Mouse (Mus musculus): ENCODE results near the gene Mrpl20. TPM values are rescaled to one million over a fixed set of nuclear protein-coding genes. Genes with fewer than 3 reads are reported as not detected.
A peak's percentile ranks its signal among the peaks of the same experiment; 100 is the strongest.

The Mrpl20 gene
- polyA plus RNA-seq, 1 experiment: 36.9 TPM

GRCm38 (mm10) chr4:155770626-155771025, 32.1 kb upstream of the Mrpl20 start:
- TF ChIP-seq POLR2A (IDR thresholded peaks at IDR 0.05; ENCODE audit: borderline replicate concordance, extremely low read depth, low read depth, low read length) (no peak), CTCF (IDR thresholded peaks at IDR 0.05; ENCODE audit: insufficient read depth, low read length) (no peak)
- no peak overlapping the region for H3K4me3 ChIP-seq (replicated peaks; ENCODE audit: extremely low read depth, low read depth, low read length)
- DNase-seq: no peak
- WGBS: 52% methylated on average over 24 of the region's 24 CpGs
- peaks cover 12% of the 10 kb centered on the region for H3K4me1 ChIP-seq (ENCODE audit: control insufficient read depth, insufficient read depth, low read length)

- DNase-seq: no peak
- TF ChIP-seq CTCF (IDR thresholded peaks at IDR 0.05; ENCODE audit: insufficient read depth, low read length) (no peak), POLR2A (IDR thresholded peaks at IDR 0.05; ENCODE audit: borderline replicate concordance, extremely low read depth, low read depth, low read length) (no peak)
- no peak overlapping the region for H3K4me3 ChIP-seq (replicated peaks; ENCODE audit: extremely low read depth, low read depth, low read length)
- WGBS: 61% methylated on average over 2 of the region's 2 CpGs
- peaks cover 16% of the 10 kb centered on the region for H3K4me1 ChIP-seq (ENCODE audit: control insufficient read depth, insufficient read depth, low read length)
Observed at GRCm38 (mm10) chr4:155771706-155772105, 31.0 kb upstream of the Mrpl20 start.

- no peak for TF ChIP-seq CTCF (IDR thresholded peaks at IDR 0.05; ENCODE audit: insufficient read depth, low read length)
- TF ChIP-seq POLR2A (IDR thresholded peaks at IDR 0.05; ENCODE audit: borderline replicate concordance, extremely low read depth, low read depth, low read length): no peak
- no peak overlapping the region for H3K4me3 ChIP-seq (replicated peaks; ENCODE audit: extremely low read depth, low read depth, low read length)
- no peak for DNase-seq
Observed at GRCm38 (mm10) chr4:155772786-155773185, 29.9 kb upstream of the Mrpl20 start.

GRCm38 (mm10) chr4:155773335-155774078, 29.2 kb upstream of the Mrpl20 start:
- no peak for TF ChIP-seq CTCF (IDR thresholded peaks at IDR 0.05; ENCODE audit: insufficient read depth, low read length)
- no peak for TF ChIP-seq POLR2A (IDR thresholded peaks at IDR 0.05; ENCODE audit: borderline replicate concordance, extremely low read depth, low read depth, low read length)
- WGBS: 52% methylated on average over 5 of the region's 5 CpGs
- DNase-seq: no peak
- Histone ChIP-seq H3K4me3 (replicated peaks; ENCODE audit: extremely low read depth, low read depth, low read length) (no peak overlapping the region), H3K4me1 (ENCODE audit: control insufficient read depth, insufficient read depth, low read length) (peaks cover 16% of the 10 kb centered on the region)

More at GRCm38 (mm10) chr4:155772786-155773185, 29.9 kb upstream of the Mrpl20 start:
- peaks cover 16% of the 10 kb centered on the region for H3K4me1 ChIP-seq (ENCODE audit: control insufficient read depth, insufficient read depth, low read length)
- 86% methylated on average over 13 of the region's 13 CpGs for WGBS

GRCm38 (mm10) chr4:155774280-155774754, 28.4 kb upstream of the Mrpl20 start, which contains the start of gene Vwa1:
Vwa1 (minus strand) TSS chr4:155774698.
- peak; percentile 91 for DNase-seq
- no peak for TF ChIP-seq CTCF (IDR thresholded peaks at IDR 0.05; ENCODE audit: insufficient read depth, low read length)
- TF ChIP-seq POLR2A (IDR thresholded peaks at IDR 0.05; ENCODE audit: borderline replicate concordance, extremely low read depth, low read depth, low read length): peak; percentile 89; the same call in 1 of the 2 replicates
- Histone ChIP-seq H3K4me1 (ENCODE audit: control insufficient read depth, insufficient read depth, low read length) (peaks cover 16% of the 10 kb centered on the region), H3K4me3 (replicated peaks; ENCODE audit: extremely low read depth, low read depth, low read length) (peak within 1 kb of the TSS; percentile 50)
- under 1% methylated on average over 35 of the region's 35 CpGs for WGBS

- TF ChIP-seq CTCF (IDR thresholded peaks at IDR 0.05; ENCODE audit: insufficient read depth, low read length): no peak
- no peak for TF ChIP-seq POLR2A (IDR thresholded peaks at IDR 0.05; ENCODE audit: borderline replicate concordance, extremely low read depth, low read depth, low read length)
- DNase-seq: no peak
- no peak overlapping the region for H3K4me3 ChIP-seq (replicated peaks; ENCODE audit: extremely low read depth, low read depth, low read length)
- H3K4me1 ChIP-seq (ENCODE audit: control insufficient read depth, insufficient read depth, low read length): peaks cover 13% of the 10 kb centered on the region
- 15% methylated on average over 9 of the region's 9 CpGs for WGBS
Observed at GRCm38 (mm10) chr4:155774971-155775740, 27.5 kb upstream of the Mrpl20 start.

GRCm38 (mm10) chr4:155775855-155776254, 26.8 kb upstream of the Mrpl20 start:
- DNase-seq: no peak
- 58% methylated on average over 3 of the region's 3 CpGs for WGBS
- TF ChIP-seq CTCF (IDR thresholded peaks at IDR 0.05; ENCODE audit: insufficient read depth, low read length) (no peak), POLR2A (IDR thresholded peaks at IDR 0.05; ENCODE audit: borderline replicate concordance, extremely low read depth, low read depth, low read length) (no peak)
- Histone ChIP-seq H3K4me1 (ENCODE audit: control insufficient read depth, insufficient read depth, low read length) (peaks cover 9% of the 10 kb centered on the region), H3K4me3 (replicated peaks; ENCODE audit: extremely low read depth, low read depth, low read length) (no peak overlapping the region)

- 54% methylated on average over 2 of the region's 2 CpGs for WGBS
- TF ChIP-seq POLR2A (IDR thresholded peaks at IDR 0.05; ENCODE audit: borderline replicate concordance, extremely low read depth, low read depth, low read length) (no peak), CTCF (IDR thresholded peaks at IDR 0.05; ENCODE audit: insufficient read depth, low read length) (no peak)
- no peak for DNase-seq
Observed at GRCm38 (mm10) chr4:155776704-155777335, 25.9 kb upstream of the Mrpl20 start.

GRCm38 (mm10) chr4:155777816-155778215, 24.9 kb upstream of the Mrpl20 start:
- WGBS: 63% methylated on average over 2 of the region's 2 CpGs
- no peak for DNase-seq

More at GRCm38 (mm10) chr4:155776704-155777335, 25.9 kb upstream of the Mrpl20 start:
- peaks cover 9% of the 10 kb centered on the region for H3K4me1 ChIP-seq (ENCODE audit: control insufficient read depth, insufficient read depth, low read length)
- H3K4me3 ChIP-seq (replicated peaks; ENCODE audit: extremely low read depth, low read depth, low read length): no peak overlapping the region

More at GRCm38 (mm10) chr4:155777816-155778215, 24.9 kb upstream of the Mrpl20 start:
- no peak for TF ChIP-seq POLR2A (IDR thresholded peaks at IDR 0.05; ENCODE audit: borderline replicate concordance, extremely low read depth, low read depth, low read length)
- TF ChIP-seq CTCF (IDR thresholded peaks at IDR 0.05; ENCODE audit: insufficient read depth, low read length): no peak
- H3K4me3 ChIP-seq (replicated peaks; ENCODE audit: extremely low read depth, low read depth, low read length): no peak overlapping the region
- peaks cover 9% of the 10 kb centered on the region for H3K4me1 ChIP-seq (ENCODE audit: control insufficient read depth, insufficient read depth, low read length)
